Mouse (Mus musculus) embryonic fibroblast, embryonic 13.5 days (primary cell): ENCODE measurements around the gene Parp1.

Experiments used
- CTCF ChIP-seq: IDR thresholded peaks from 2 replicates; pipeline ENCODE4 v1.5.1; 2011; ENCODE audit warnings: mild to moderate bottlenecking, control low read depth, low read length, moderate library complexity, borderline replicate concordance; ENCODE audit not compliant: insufficient read depth
- POLR2A ChIP-seq: IDR thresholded peaks from 2 replicates; pipeline ENCODE4 v1.6.1; 2011; ENCODE audit warnings: low read depth, mild to moderate bottlenecking, control low read depth, low read length, moderate library complexity

- no peak for TF ChIP-seq CTCF
- no peak for TF ChIP-seq POLR2A
These were observed 3.8 kb upstream of the Parp1 start for GRCm38 (mm10) chr1:180564885-180565284.
